Mouse (Mus musculus) layer of hippocampus, adult 2 months (tissue): ENCODE measurements around the gene Itgb3bp. TPM values are rescaled to one million over a fixed set of nuclear protein-coding genes. Genes with fewer than 3 reads are reported as not detected.
A peak's percentile ranks its signal among the peaks of the same experiment; 100 is the strongest.

ENCODE experiments used
- DNase-seq, 2 experiments: peaks; one replicate each; pipeline ENCODE4 v3.0.0; 2022; ENCODE audit warnings: low spot score in 2 of 2
- H3K27ac ChIP-seq: fragments of 200-600 bp; 2 replicates; pipeline ENCODE4 v1.8.1; 2022
- H3K4me3 ChIP-seq: fragments of 200-600 bp; 2 replicates; pipeline ENCODE4 v1.8.1; 2022; ENCODE audit warnings: mild to moderate bottlenecking
- CTCF ChIP-seq: fragments of 200-600 bp; conservative IDR thresholded peaks from 2 replicates; pipeline ENCODE4 v1.8.1; 2022; ENCODE audit warnings: antibody characterized with exemption, mild to moderate bottlenecking, moderate library complexity
- total RNA-seq, 2 experiments: library from RNA; stranded (reverse); gene quantifications; 2 replicates each; pipeline ENCODE4 v1.2.3; 2021

The Itgb3bp gene
- total RNA-seq, 2 experiments from 2014 or later, result 5.1 to 6.4 TPM

DNA sequence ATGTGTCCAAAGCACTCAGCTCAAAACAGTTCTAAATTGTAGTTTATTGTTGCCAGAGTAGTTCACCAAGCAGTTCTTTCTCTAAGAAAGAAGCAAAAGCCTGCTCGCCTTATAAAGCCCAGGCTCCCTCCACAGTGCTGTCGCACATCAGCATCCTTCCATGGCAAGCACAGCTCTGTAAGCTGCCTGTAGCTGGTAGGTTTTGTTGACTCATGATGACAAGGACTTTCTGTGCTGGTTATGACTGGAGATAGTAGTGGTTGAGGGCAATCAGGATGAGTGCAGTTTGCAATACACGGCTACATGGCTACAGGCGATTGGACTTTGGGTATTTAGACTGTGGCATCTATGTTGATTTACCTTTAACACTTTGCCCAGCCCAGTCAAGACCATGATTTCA, 3.2 kb downstream of the Itgb3bp start:
- H3K27ac ChIP-seq, result no peak overlapping the region
- no peak overlapping the region for H3K4me3 ChIP-seq
- DNase-seq, result no peak
- no peak for TF ChIP-seq CTCF

- DNase-seq, result no peak
- Histone ChIP-seq H3K4me3 (no peak overlapping the region), H3K27ac (no peak overlapping the region)
- TF ChIP-seq CTCF, result peak; percentile 89
Observed at GRCm38 (mm10) chr4:99913894-99914451, 15.6 kb downstream of the Itgb3bp start.

DNA sequence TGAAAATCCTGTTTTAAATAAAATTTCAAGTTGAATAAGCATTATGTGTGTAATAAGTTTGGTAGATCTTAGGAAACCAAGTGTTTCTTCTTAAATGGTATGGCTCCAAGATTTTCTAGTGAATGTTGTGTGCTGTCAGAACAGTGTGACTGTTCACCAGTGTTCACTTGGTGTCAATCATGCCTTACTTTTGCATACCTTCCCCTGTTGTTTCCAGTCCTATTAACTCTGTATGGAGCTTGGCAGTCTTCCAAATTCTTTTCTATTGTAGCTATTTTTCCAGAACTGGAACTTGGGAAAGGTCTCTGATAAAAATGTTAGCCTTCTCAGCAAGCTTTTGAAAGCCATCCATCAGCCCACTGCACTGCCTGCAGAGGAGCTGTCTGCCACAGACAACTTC, 47.2 kb downstream of the Itgb3bp start:
- no peak for DNase-seq
- Histone ChIP-seq H3K4me3 (no peak overlapping the region), H3K27ac (no peak overlapping the region)
- TF ChIP-seq CTCF, result no peak

DNA sequence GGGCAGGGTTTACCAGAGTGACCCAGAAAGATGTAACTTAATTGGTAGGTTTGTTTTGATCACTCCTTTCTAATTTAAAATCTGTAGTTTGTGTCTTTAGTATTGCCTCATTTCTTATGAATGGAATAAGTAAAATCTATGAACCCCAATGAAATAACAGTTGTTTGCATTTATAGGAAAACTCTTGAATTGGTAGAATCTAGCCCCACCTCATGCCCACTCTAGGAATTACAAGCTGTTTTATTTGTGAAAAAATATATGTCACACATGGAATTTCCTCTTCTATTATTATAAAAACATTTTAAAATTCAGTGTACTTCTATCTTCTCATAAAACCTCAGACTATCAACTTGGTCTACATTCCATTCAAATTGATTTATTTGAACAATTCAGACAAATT, 47.7 kb downstream of the Itgb3bp start:
- peak; percentile 19 to 34 for DNase-seq
- no peak overlapping the region for H3K27ac ChIP-seq
- TF ChIP-seq CTCF, result peak; percentile 90
- H3K4me3 ChIP-seq, result no peak overlapping the region

DNA sequence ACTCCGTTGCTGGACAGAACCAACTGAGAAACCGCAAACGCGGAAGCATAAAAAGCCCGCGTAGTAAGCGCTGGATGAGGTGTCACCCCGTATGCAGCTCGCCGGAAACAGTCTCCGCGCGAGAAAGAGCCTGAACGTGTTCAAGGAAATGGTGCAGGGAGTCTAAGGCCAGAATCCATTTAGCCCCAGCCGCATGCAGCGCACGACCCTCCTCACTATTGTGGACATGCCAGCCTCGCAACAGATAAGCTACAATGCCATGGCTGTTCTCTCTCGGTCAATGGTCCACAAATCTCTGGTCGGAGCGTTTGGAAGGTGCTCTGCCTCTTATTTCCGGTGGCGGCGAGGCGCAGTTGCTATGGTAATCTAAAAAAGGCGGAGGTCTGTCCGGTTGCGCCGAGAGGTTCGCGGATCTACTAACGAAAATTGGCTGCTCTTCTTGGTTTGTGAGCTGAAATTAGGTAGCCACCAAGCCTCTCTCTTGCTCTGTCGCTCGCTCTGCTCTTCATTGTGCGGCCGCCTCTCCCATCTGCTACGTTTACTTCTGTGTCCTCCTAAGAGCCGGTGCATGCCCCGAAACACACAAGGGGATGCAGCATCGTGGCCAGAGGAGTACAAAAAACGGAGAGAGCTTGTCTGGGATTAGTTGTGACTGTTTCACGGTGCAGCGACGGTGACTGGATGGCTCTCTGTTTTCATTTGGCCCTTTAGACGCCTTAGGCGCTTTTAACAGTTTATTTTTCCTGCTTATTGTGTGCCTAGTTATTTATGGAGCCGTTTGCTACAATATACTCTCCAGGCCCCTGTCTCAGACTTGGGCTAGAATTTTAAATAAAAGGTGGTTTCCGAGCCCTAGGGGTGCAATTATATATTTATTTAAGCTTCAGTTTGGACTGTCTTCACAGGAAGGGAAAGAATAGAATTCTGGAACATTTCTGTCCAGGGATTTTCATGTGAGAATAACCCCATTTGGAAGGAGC, 100.2 kb downstream of the Itgb3bp start, which contains the start of gene Efcab7:
TSS of gene Efcab7 (plus strand) at position 105 of the 980 bp plus-strand sequence.
- H3K27ac ChIP-seq, result peak within 1 kb of the TSS; percentile 99
- H3K4me3 ChIP-seq, result peak within 1 kb of the TSS; percentile 69
- peak; percentile 83 to 85 for DNase-seq
- peak; percentile 36 for TF ChIP-seq CTCF

DNA sequence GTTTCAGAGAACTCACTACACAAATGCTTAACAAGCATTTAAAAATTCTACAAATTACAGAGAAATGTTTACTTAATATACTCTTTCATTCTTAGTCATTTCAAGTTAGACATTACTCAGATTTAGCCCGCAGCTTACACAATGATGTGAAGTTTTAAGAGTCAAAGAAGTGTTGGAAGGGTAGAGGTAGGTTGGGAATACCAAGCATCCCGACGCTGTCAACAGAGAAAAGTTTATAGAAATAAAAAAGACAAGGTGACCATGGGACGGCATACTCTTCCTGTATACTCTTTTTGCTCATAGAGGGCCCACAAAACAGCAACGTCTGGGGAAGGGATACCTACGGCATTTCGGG, 100.9 kb downstream of the Itgb3bp start:
- TF ChIP-seq CTCF, result no peak
- no peak for DNase-seq
- Histone ChIP-seq H3K27ac (peak overlapping the region; percentile 99), H3K4me3 (peak overlapping the region; percentile 69)

DNA sequence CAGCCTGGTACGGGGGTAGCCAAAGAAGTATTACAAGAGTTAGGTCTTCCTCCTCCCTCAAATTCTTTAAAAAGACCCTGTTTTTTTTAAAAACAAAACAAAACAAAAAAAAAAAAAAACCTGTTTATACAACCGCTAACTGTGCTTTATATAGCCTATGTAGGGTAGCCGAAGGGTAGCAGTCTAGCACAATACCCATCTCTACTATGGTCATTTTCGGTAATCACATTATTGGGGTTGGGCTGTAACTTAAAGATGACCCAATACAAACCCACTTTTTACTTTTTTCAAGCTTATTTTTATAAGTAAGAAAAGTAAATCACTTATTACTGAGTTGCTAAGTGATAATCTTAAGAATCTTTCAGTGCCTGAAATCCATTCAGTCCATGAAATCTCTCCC, 101.3 kb downstream of the Itgb3bp start:
- Histone ChIP-seq H3K27ac (no peak overlapping the region), H3K4me3 (peak overlapping the region; percentile 69)
- DNase-seq, result no peak
- TF ChIP-seq CTCF, result no peak

- DNase-seq, result no peak
- TF ChIP-seq CTCF, result no peak
- Histone ChIP-seq H3K27ac (no peak overlapping the region), H3K4me3 (no peak overlapping the region)
Observed at GRCm38 (mm10) chr4:99816697-99817460, 112.7 kb downstream of the Itgb3bp start.

- no peak for DNase-seq
- Histone ChIP-seq H3K4me3 (no peak overlapping the region), H3K27ac (no peak overlapping the region)
- no peak for TF ChIP-seq CTCF
Observed at GRCm38 (mm10) chr4:99792365-99792764, 137.2 kb downstream of the Itgb3bp start.

DNA sequence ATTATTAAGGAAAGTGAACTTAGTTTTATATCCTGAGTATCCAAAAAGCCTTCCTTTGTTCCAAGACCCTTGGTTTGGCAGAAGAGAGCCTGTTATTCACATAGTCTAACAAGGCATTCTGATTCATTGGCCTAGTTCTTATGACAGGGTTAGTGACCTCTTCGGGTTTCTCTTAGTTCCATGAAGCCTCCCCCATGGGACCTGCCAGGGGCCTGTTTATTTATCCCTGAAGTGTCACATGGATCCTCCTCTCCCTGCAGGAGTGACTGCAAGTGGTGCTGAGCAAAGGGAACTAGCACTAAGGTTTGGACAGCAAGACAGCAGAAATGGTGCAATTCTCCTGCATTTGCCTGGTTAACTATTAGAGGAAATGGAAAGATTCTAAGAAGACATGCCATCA, 156.6 kb downstream of the Itgb3bp start:
- TF ChIP-seq CTCF, result no peak
- no peak for DNase-seq
- Histone ChIP-seq H3K4me3 (no peak overlapping the region), H3K27ac (no peak overlapping the region)

DNA sequence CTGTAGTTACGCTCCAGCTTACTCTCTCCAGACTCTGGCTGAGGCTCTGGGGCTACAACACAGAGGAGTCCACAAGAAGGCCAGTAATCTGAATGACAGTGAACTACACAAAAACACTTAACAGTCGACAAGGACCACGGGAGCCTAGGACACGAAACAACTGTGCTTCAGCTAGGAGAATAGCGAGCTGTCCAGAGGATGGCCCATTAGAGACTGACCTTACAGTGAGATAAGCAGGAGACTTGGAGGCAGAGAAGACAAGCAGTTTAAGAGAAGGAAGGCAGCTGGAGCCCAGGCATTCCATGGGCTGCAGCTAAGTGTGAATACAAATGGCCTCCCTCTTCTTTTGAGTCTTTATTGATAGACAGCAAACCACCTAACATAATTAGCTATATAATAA, 159.1 kb downstream of the Itgb3bp start:
- no peak for DNase-seq
- Histone ChIP-seq H3K4me3 (no peak overlapping the region), H3K27ac (no peak overlapping the region)
- no peak for TF ChIP-seq CTCF

GRCm38 (mm10) chr4:99766753-99767152, 162.9 kb downstream of the Itgb3bp start:
- DNase-seq, result no peak
- TF ChIP-seq CTCF, result peak; percentile 73
- H3K4me3 ChIP-seq, result no peak overlapping the region
- H3K27ac ChIP-seq, result no peak overlapping the region

GRCm38 (mm10) chr4:99766303-99766702, 163.3 kb downstream of the Itgb3bp start:
- H3K4me3 ChIP-seq, result no peak overlapping the region
- DNase-seq, result no peak

More at GRCm38 (mm10) chr4:99766303-99766702, 163.3 kb downstream of the Itgb3bp start:
- H3K27ac ChIP-seq, result no peak overlapping the region
- no peak for TF ChIP-seq CTCF
